Mouse (Mus musculus) small intestine, adult 2 months (tissue): ENCODE measurements around the gene Spem2. TPM values are rescaled to one million over a fixed set of nuclear protein-coding genes. Genes with fewer than 3 reads are reported as not detected.

Source experiments
- H3K27ac ChIP-seq: fragments of 200-500 bp; 2 replicates; pipeline ENCODE4 v1.5.1; 2012; ENCODE audit warnings: low read depth, low read length, control low read depth, inconsistent platforms; ENCODE audit not compliant: insufficient read depth
- H3K27me3 ChIP-seq: fragments of 200-500 bp; 2 replicates; pipeline ENCODE4 v1.6.1; 2012; ENCODE audit warnings: mild to moderate bottlenecking, moderate library complexity, low read length, inconsistent platforms; ENCODE audit not compliant: control insufficient read depth, insufficient read depth
- H3K36me3 ChIP-seq: fragments of 200-500 bp; 2 replicates; pipeline ENCODE4 v1.6.1; 2012; ENCODE audit warnings: mild to moderate bottlenecking, low read length, control low read depth, inconsistent platforms; ENCODE audit not compliant: control insufficient read depth, insufficient read depth
- H3K4me1 ChIP-seq: fragments of 200-500 bp; 2 replicates; pipeline ENCODE4 v1.6.1; 2012; ENCODE audit warnings: low read length, inconsistent platforms, mixed read lengths; ENCODE audit not compliant: control insufficient read depth, insufficient read depth, insufficient read length
- H3K4me3 ChIP-seq: fragments of 200-500 bp; 2 replicates; pipeline ENCODE4 v1.5.1; 2012; ENCODE audit warnings: low read depth, mild to moderate bottlenecking, control low read depth, inconsistent platforms, low read length, moderate library complexity
- CTCF ChIP-seq: fragments of 200-500 bp; IDR thresholded peaks from 2 replicates; pipeline ENCODE4 v1.5.1; 2012; ENCODE audit warnings: low read depth, mild to moderate bottlenecking, control low read depth, inconsistent platforms, low read length, moderate library complexity, mixed read lengths; ENCODE audit not compliant: insufficient replicate concordance, insufficient read length; ENCODE audit errors: extremely low read depth
- POLR2A ChIP-seq: fragments of 200-500 bp; IDR thresholded peaks from 2 replicates; pipeline ENCODE4 v1.6.1; 2012; ENCODE audit warnings: low read depth, mild to moderate bottlenecking, control low read depth, inconsistent platforms, low read length, moderate library complexity
- WGBS: fragments of 180-500 bp; shearing (Covaris S2); methylation state at CpG from one replicate; pipeline ENCODE4 v1.1.7; 2018; 5-methylcytosine and 5-hydroxymethylcytosine counted together
- polyA plus RNA-seq: library from polyadenylated mRNA; depleted of rRNA; stranded (reverse); fragments of >200 nt; gene quantifications from 2 replicates; pipeline ENCODE4 v1.2.3, GENCODE M21; 2012

Gene Spem2
- polyA plus RNA-seq, 1 experiment = not detected

DNA sequence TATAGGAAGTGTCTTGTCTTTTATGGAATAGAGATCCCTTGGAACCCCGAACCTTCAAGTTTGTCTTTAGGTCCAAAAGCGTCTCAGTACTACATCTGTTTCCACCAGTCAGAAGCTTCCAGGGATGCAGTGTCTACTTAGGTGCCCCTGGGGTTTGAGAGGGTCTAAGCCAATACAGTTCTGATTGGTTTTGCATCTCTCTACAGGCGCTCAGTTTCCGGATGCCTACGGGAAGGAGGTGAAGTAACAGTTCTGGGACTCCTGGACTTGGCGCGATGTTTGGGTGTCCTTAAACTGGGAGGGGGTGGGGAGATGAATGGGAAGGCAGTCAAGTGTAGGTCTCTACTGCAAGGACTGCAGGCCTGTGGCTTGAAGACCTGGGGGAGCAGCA is 20.4 kb upstream of the Spem2 start:
- Histone ChIP-seq H3K36me3 (no peaks in the 10 kb centered on the region), H3K27ac (peak overlapping the region; percentile 63), H3K27me3 (peaks cover 12% of the 10 kb centered on the region), H3K4me3 (peak overlapping the region; percentile 76), H3K4me1 (peaks cover 3% of the 10 kb centered on the region)
- TF ChIP-seq POLR2A (no peak), CTCF (no peak)
- under 1% methylated on average over 7 of the region's 7 CpGs for WGBS

GRCm38 (mm10) chr11:69837952-69838713 is 19.9 kb upstream of the Spem2 start, which contains the start of gene Tmem256:
Gene Tmem256 (plus strand): TSS chr11:69838514.
- Histone ChIP-seq H3K27ac (peak within 1 kb of the TSS; percentile 63), H3K4me1 (peaks cover 4% of the 10 kb centered on the region), H3K4me3 (peak within 1 kb of the TSS; percentile 76), H3K27me3 (peaks cover 12% of the 10 kb centered on the region), H3K36me3 (no peaks in the 10 kb centered on the region)
- under 1% methylated on average over 34 of the region's 34 CpGs for WGBS
- TF ChIP-seq CTCF (no peak), POLR2A (peak; percentile 78)

DNA sequence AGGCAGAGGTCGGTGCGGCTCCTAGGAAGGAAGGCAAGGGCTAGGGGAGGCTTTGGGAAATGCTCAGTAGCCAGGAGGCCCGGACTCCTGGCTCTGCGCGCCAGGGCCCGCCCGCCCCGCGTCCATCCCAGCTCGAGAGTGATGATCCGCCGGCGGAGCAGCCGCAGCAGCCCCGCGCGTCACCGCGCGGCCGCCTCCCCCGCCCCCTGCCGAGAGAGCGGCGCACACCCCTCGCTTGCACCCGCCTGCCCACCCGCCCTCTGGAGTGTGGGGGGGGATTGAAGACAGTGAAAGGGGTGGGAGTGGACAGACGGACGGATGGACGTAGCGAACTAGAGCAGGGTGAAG is 19.3 kb upstream of the Spem2 start, which contains the start of gene Nlgn2:
TSS of gene Nlgn2 (minus strand) at position 181 of the 348 bp plus-strand sequence.
- Histone ChIP-seq H3K36me3 (no peaks in the 10 kb centered on the region), H3K27ac (peak within 1 kb of the TSS; percentile 63)
- under 1% methylated on average over 32 of the region's 32 CpGs for WGBS

DNA sequence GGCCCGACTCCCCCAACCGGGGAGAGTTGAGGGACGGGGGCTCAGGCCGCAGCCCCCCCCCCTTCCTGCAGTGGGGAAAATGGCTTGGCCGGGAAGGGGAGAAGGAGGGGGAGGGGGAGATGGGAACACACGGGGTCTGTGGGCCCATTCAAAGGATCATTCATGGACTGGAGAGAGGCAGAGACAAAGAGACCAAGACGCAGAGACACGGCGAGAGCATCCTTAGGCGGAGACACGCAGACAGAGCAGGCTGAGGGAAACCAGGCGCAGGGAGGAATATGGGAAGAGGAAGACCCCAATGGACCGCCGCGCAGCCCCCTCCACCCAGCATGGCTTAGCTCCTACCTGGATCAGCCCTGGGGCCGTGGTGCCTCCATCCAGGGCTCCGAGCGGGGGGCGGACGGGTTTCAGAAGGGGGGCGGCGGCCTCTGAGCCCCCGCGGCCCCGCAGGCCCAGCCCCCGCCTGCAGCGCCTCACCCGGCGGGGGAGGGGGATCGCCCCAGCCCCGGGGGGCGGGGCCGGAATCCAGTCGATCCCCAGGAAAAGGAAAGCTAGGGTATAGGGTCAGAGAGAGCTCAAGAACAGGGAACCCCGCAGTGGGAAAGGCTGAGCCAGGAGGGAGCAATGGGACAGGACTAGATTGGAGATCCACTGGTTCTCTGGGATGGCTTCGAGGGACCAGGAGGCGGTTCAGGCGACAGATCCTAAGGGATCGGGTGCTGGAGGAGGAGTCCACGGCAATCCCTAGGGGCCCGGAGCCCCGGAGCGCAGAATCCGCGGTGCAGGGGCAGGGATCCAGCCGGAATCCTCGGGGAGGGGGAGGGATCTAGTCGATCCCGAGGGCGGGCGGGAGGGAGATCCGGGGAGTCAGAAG is 18.7 kb upstream of the Spem2 start:
- peak overlapping the region; percentile 76 for H3K4me3 ChIP-seq
- H3K4me1 ChIP-seq = peaks cover 4% of the 10 kb centered on the region
- no peak overlapping the region for H3K27ac ChIP-seq
- peaks cover 12% of the 10 kb centered on the region for H3K27me3 ChIP-seq
- WGBS = 6% methylated on average over 49 of the region's 52 CpGs
- no peaks in the 10 kb centered on the region for H3K36me3 ChIP-seq
- TF ChIP-seq CTCF (no peak), POLR2A (no peak)

More for the DNA sequence above, 19.3 kb upstream of the Spem2 start, which contains the start of gene Nlgn2:
- Histone ChIP-seq H3K4me1 (peaks cover 4% of the 10 kb centered on the region), H3K27me3 (peaks cover 12% of the 10 kb centered on the region), H3K4me3 (peak within 1 kb of the TSS; percentile 76)
- TF ChIP-seq POLR2A (no peak), CTCF (no peak)

DNA sequence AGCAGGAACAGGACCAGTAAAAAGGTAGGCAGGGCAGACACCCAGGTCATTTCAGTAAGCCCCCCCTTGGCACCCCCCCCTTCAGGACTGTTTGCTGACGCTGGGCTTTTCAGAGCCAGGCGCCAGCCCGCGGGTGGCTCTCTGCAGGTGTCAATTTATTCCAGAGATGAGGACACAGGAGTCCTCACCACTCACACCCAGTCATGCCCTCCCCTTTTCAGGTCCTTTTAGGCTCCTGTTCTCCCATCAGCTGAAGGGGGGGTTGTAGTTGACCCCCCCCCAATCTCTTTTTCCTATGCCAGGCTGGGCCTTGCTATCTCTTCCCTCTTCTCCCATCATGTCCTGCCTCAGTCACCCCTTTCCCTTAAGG is 17.7 kb upstream of the Spem2 start:
- H3K27ac ChIP-seq = no peak overlapping the region
- no peak overlapping the region for H3K4me3 ChIP-seq
- 18% methylated on average over 4 of the region's 4 CpGs for WGBS
- H3K4me1 ChIP-seq = peaks cover 4% of the 10 kb centered on the region
- no peaks in the 10 kb centered on the region for H3K36me3 ChIP-seq
- peaks cover 12% of the 10 kb centered on the region for H3K27me3 ChIP-seq
- TF ChIP-seq CTCF = no peak
- TF ChIP-seq POLR2A = no peak

DNA sequence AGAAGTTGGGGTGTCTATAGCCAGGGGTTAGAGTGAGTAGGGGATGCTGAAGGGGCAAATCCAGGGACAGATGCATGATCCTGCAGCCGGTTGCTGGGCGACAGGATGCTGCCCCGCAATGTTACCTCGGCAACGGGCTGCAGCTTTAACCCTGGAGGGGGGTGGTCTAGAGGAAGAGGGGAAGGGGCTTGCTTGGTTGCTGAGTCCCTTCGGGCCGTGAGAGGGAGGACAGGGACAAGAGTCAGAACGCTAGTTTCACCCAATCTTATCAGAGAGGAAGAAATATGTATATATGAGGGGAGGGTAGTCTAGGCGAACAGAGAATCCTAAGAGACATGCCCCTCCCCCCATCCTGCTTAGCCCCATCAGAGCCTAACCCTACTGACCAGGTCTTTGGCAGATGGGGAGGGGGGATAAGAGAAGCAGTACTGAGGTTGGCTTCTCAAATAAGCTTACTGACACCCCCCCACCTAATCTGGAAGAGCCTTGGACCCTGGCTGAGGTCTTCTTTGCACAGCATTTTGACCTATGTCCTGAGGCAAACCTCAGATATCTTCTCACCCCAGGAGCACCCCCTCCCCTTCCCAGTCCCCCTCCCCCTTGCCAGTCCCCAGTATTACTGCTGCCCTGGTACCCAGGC is 17.2 kb upstream of the Spem2 start:
- Histone ChIP-seq H3K4me3 (no peak overlapping the region), H3K27me3 (peaks cover 12% of the 10 kb centered on the region), H3K27ac (no peak overlapping the region), H3K4me1 (peaks cover 4% of the 10 kb centered on the region), H3K36me3 (no peaks in the 10 kb centered on the region)
- TF ChIP-seq CTCF = no peak
- TF ChIP-seq POLR2A = no peak
- WGBS = 54% methylated on average over 9 of the region's 9 CpGs
